Mouse (Mus musculus): ENCODE measurements around the gene Mgat4d.
"Not testable (repeated sequence)": the region's sequence is repeated elsewhere in the genome, so short reads cannot be mapped to it uniquely, and the experiment has no call there.

Gene Mgat4d

DNA sequence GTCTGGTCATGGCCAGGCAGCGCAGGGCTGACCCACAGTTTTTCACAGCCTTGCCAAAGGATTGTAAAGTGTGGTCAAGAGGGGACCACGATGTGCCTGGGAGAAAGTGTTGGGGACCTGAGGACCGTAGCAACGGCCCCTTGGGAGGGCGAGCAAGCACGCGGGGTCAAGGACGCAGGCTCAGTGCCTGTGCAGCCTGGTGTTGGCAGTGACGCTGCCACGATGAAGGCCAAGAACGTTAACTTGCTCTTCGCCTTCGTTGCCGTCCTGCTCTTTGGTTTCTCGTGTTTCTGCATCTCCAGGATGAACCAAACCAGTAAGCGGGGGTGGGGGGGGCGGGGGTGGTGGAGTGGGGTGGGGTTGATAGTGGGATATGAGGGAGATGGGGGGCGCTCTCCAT is at the start of gene Mgat4d:
TSS of gene Mgat4d (plus strand) at position 209 of the 400 bp plus-strand sequence.
- DNase-seq, result no peak

DNA sequence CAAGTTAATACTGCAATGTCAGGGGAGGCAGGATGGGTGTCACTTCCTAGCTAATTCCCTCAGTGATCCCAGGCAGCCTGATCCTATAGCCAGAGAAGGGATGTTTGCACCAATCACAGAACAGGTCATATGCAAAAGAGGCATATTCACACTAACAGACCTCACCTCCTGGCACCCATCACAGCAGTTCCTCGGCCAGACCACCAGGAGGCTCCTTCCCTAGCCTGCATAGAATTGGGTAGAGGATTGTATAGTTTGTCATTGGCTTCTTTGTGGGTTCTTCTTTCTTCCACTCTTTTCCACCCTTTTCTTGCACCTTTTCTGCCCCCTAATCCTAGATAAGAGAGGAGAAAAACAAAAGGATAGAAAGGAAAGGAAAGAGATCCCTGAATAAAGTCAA is 48.1 kb upstream of the Mgat4d start:
- no peak for DNase-seq

DNA sequence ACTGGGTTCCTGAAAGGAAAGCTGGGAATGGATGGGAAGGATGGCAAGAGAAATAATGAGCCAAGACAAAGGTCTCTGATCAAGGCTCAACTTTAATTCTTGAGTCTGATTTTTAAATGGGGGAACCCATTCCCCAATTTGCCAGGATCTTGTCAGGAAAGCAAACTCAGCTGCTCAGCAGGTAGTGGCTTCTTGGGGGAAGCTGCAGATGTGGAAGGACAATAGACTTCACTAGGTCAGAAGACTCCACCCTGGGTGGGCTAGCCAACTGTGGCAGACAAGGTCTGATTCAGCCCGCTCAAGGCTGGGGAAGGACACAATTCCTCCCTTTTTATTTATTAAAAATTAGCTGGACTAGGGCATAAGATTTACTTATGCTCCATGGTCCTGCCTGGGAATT is 43.3 kb upstream of the Mgat4d start:
- no peak for DNase-seq

DNA sequence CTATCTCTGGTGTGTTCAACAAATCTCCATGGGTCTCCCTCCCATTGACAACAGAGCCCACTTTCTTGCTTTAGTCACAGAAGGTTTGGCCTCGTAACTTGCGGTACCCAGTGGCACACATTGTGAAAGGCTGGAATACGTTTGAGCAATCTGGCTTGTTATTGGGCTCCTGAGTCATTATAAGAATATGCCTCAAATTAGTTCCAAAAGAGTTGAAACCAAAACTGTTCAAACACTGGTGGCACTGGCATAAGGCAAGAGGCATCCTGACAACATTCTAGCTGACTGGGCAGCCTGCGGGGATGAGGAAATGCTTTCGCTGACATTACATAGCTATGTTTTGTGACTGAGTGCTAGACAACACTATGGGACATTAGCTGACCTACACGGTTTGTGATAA is 38.4 kb upstream of the Mgat4d start:
- DNase-seq, result no peak

DNA sequence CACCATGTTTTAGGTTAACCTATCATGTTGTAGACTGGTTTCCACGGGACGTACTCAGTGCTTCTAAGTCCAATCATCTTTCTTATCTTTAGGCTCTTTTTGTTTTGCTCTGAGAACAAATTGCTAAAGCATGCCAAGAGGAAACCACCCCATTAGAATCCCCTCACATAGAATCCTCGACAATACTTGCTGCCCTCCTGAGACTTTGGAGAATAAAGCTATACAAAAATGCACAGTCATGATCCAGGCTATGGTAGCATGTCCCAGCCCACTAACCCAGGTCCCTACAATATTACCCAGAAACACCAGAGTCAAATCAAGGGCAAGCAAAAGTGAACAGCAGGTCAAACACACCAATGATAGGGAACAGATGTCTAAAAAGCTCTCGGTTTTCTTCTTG is 33.2 kb upstream of the Mgat4d start:
- DNase-seq, result not testable (repeated sequence)

DNA sequence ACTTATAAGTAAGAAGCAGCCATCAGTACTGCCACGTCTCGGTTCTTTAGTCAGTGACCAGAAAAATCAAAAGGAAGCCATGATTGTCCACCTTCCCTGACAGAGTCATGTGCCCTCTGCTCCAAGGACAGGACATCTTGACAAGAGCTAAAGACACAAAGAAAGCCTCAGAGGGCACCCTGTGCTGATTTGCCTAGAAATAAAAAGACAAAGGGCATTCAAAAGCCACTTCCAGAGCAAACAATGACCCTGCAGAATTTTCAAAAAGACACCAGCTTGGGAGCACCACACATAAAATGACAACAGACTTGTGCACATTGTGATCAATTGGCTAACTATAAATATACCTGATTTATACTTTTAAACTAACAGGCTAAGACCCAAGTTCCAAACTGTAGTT is 32.6 kb upstream of the Mgat4d start:
- no peak for DNase-seq

GRCm38 (mm10) chr8:83320543-83320942 is 27.7 kb upstream of the Mgat4d start:
- DNase-seq, result no peak

DNA sequence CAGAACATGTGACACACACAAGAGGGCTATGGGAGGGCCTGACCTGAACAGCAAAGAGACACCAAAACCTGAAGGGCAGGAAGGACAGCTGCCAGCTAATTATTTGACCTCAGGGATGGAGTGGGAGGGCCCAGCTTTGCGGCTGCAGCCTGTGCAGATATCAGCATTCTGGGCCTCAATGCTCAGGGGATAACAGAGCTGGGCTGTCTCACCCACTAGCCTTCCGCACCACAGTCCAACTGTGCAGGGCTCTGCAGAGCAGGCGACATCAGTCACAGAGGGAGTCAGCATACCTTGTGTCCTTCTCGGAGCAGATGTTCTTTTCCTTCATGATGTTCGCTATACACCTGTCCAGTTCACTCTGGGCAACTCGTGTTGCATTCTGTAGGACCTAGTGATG is 25.9 kb upstream of the Mgat4d start:
- no peak for DNase-seq

GRCm38 (mm10) chr8:83323056-83323455 is 25.2 kb upstream of the Mgat4d start:
- peak; percentile 29 to 37 for DNase-seq

- DNase-seq, result no peak
These were observed 20.4 kb upstream of the Mgat4d start for GRCm38 (mm10) chr8:83327889-83328288.

DNA sequence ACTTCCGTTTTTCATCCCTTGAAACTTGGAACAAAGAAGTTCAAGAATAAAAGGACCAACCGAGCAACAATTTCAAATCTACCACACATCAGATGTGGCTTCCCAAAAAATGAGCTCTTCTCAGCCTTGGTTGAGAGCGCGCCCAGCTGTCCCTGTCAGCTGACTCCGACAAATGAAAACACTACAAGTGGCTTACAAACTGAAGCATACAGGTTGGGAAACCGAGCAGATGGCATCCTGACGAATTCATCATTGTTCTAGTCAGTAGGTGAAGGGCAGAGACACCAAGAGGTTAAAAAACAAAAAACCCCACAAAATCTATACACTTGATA is 16.7 kb upstream of the Mgat4d start:
- peak; percentile 48 to 60 for DNase-seq

- DNase-seq, result peak; percentile 99 to 100
These were observed 16.2 kb upstream of the Mgat4d start, which contains the start of gene Elmod2 for GRCm38 (mm10) chr8:83331899-83332697. Gene Elmod2 (minus strand): TSS chr8:83332486.

GRCm38 (mm10) chr8:83332864-83333263 is 15.4 kb upstream of the Mgat4d start:
- DNase-seq, result no peak

DNA sequence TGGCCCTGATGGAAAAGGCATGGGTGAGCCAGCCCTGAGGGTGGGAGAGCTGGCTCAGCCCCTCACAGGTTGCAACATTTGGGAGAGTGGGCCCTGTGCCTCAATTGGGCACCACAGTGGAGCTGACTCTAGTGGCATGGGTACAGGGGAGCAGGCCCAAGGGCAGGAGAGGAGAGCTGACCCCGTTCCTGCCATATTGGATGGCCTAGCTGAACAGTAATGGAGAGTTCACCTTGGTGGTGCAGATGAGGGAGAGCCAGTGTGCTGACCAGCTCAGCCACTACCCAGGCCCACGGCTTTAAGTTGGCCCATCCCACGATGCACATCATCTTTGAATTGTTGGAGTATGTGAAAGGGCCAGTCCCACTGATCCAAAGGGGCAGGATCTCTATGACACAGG is 6.2 kb upstream of the Mgat4d start:
- no peak for DNase-seq

GRCm38 (mm10) chr8:83342693-83343092 is 5.6 kb upstream of the Mgat4d start:
- DNase-seq, result peak; percentile 26 to 45

DNA sequence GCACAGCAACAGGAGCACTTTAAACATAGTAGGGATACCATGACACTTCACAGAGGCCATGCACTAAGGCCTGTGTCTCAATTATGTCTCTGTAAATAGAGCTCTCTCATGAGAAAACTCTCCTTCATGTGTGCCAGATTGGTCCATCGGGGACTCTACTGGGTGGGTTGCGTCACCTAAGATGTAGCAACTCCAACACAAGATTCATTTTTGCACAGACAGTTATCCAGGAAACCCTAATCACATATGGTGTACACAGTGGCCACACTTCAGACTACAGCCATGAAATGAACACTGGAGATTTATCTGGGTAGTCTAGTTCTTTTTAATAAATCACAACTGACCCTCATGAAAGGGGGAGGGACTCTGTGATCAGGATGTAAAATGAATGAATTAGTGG is 3.0 kb downstream of the Mgat4d start:
- no peak for DNase-seq

GRCm38 (mm10) chr8:83363156-83363769 is 15.0 kb downstream of the Mgat4d start:
- DNase-seq, result no peak

DNA sequence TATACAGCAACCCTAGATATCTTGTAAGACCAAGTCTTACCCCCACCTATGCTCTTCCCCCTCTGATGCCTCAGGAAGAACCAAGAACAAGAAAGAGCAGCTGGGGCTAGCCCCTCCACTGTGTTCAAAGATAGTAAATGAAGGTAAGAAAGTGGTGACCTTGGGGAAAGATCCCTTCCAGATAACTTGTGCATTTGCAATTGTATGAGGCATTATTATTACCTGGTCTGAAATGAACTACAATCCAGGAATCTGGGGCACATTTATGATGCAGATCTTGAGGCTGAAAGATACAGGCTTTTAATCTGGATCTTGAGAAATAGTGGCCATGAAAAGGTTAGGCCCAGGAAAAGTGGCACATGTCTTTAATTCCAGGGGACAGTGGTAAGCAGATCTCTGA is 29.0 kb downstream of the Mgat4d start:
- no peak for DNase-seq

DNA sequence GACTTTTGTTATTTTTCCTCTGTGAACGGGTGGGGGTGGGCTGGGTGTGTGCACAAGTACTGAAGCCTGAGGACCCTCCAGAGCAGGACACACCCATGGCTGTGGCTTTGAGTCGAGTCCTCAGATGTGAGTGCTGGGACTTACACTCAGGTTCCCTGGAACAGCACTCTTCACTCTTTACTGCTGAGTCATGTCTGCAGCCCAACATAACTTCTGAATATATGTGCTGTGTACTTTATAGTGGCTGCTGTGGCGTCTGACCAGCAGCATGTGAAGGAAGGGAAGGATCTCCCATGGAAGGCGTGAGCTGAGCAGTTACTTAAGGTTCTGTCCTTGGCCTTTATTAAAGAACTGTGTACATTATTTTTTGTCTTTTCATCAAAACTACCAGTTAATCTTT is 31.9 kb downstream of the Mgat4d start:
- DNase-seq, result no peak

DNA sequence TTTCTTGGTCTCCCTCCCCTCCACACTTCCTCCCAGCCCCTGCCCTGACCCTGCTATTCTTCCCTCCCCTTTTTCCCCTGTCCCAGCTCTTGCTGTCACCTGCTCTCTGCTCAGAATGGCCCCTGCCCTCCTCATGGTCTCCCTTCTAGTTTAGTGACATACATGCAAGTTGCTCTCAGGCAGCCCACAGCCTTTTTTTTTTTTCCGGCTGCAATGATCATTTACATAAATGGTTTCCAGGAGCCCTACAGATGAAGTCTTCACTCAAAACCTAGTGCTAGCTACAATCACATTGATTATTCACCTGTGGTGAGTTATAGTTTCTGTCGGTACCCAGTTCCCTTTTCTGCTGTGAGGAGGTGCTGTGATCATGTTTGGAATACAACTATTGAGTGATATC is 32.7 kb downstream of the Mgat4d start:
- no peak for DNase-seq

DNA sequence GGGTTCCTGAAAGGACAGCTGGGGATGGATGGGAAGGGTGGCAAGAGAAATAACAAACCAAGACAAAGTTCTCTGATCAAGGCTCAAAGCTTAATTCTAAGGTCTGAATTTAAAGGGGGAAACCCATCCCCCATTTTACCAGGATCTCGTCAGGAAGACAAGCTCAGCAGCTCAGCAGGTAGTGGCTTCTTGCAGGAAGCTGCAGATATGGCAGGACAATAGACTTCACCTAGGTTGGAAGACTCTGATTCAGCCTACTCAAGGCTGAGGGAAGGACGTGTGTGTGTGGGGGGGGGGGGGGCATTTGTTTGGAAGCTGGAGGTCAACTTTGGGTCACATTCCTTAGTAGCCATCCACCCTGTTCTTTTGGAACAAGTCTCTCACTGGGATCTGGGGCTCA is 34.6 kb downstream of the Mgat4d start:
- no peak for DNase-seq

DNA sequence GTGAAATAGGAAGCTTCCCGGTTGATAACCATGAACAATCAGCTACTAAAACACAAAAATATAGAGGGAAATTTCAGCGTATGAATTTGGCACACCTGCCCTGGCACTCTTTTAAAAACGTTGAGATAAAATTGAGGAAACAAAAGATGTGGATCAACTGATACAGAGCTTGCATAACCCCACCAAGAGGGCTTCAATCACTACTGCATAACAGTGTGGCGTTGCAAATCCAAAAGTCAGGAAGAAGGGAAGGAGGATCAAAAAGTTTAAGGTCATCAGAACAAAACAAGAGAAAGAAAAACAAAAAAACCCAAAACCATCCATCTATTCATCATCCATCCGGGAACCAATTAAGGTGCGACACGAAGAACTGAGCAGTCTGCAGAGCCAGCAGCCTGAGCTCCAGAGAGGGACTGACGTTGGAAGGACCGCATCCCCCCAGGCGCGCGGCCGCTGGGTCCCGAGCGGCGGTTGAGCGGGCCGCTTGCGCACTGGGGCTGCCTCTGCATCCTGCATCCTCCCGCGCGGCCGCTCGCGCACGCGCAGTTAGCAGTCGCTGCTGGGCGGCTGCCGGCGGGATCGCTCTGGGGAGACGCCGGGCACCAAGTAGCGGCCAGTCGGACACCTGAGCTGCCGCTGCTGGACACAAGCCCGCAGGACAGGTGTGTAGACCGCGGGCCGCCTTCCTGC is 41.2 kb downstream of the Mgat4d start, which contains the start of gene Clgn:
TSS of gene Clgn (plus strand) at position 552 of the 690 bp plus-strand sequence.
- peak; percentile 74 to 85 for DNase-seq

GRCm38 (mm10) chr8:83390006-83390701 is 41.9 kb downstream of the Mgat4d start:
- peak in 1 of 2 experiments; percentile 17 for DNase-seq

Data from cerebellum, postnatal 10 days (tissue).